Mouse (Mus musculus) bone marrow macrophage, adult 2 months (primary cell): Measurements from ENCODE around the gene Ptgis.

Source experiments
- CTCF ChIP-seq: IDR thresholded peaks from 2 replicates; pipeline ENCODE4 v1.5.1; 2012; ENCODE audit warnings: low read depth, mild to moderate bottlenecking, low read length, moderate library complexity
- POLR2A ChIP-seq: IDR thresholded peaks from 2 replicates; pipeline ENCODE4 v1.6.1; 2012; ENCODE audit warnings: mild to moderate bottlenecking, low read depth, low read length, borderline replicate concordance

DNA sequence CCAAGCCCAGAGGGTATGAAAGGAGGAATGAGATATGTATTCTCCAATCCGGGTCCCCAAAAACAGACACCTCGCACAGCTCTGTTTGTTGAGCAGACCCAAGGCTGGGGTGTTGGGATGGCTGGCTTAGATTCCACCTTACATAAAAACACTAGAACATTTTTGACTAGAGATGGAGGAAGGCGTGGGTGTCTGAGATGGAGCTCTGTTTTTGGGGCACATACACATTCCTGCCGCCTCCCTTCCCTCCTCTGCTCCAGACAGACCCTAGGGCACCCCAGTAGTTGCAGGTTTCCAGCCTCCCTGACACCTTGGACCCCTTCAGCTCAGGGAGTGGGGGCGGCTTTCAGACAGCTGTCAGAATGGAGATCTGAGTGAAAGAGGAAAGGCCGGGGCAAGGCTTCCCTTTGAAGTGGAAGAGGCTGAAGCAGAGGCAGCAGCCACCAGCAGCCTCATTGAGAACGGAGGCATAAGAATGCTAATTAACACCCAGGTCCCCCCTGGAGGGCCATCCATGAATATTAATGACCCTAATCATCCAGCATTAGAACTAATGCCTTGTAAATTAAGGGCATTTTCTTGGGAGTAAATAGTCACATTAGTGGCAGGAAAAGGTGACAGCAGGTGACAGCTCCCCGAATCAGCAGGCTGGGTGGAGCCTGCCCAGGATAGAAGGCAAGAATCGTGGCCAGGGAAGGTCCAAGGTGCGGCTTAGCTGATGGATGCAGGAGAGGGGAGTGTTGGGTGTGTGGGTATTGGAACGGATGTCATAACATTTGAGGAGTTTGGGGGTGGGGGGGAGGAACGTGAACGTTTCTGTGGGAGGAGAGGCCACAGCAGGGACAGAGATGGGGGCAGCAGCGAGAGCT is 95.7 kb downstream of the Ptgis start:
- TF ChIP-seq POLR2A (no peak), CTCF (no peak)
